Mouse (Mus musculus): Measurements from ENCODE around the gene Dnajc6. TPM values are rescaled to one million over a fixed set of nuclear protein-coding genes. Genes with fewer than 3 reads are reported as not detected.
A peak's percentile ranks its signal among the peaks of the same experiment; 100 is the strongest.

The Dnajc6 gene
- polyA plus RNA-seq (2015; fragmentation: Nextera tagmentation; extraction: Ambion mirVana): 34.1 and 34.2 TPM in 2 replicates

- ATAC-seq (ENCODE audit: low read depth): peak; percentile 67
- peak within 1 kb of the TSS; percentile 63 for H3K4me3 ChIP-seq
These were observed at the start of gene Dnajc6 for GRCm38 (mm10) chr4:101496534-101497237. Dnajc6 (plus strand) TSS chr4:101496648.

GRCm38 (mm10) chr4:101448701-101449100 is 47.7 kb upstream of the Dnajc6 start:
- Histone ChIP-seq H3K27me3 (no peaks in the 10 kb centered on the region), H3K27ac (replicated peaks) (no peak overlapping the region), H3K4me3 (no peak overlapping the region), H3K9ac (no peak overlapping the region), H3K4me1 (replicated peaks) (no peaks in the 10 kb centered on the region), H3K9me3 (no peaks in the 10 kb centered on the region), H3K36me3 (no peaks in the 10 kb centered on the region), H3K4me2 (no peak overlapping the region)
- WGBS: 81% methylated on average over 8 of the region's 8 CpGs
- ATAC-seq (ENCODE audit: low read depth): no peak

More at GRCm38 (mm10) chr4:101496534-101497237, at the start of gene Dnajc6:
- peak within 1 kb of the TSS; percentile 97 for H3K4me2 ChIP-seq
- H3K4me1 ChIP-seq (replicated peaks): peaks cover 20% of the 10 kb centered on the region
- no peaks in the 10 kb centered on the region for H3K9me3 ChIP-seq
- no peak within 1 kb of the TSS for H3K27ac ChIP-seq (replicated peaks)
- WGBS: under 1% methylated on average over 57 of the region's 57 CpGs
- H3K27me3 ChIP-seq: peaks cover 35% of the 10 kb centered on the region
- H3K9ac ChIP-seq: peak within 1 kb of the TSS; percentile 74
- no peaks in the 10 kb centered on the region for H3K36me3 ChIP-seq

GRCm38 (mm10) chr4:101449344-101449743 is 47.1 kb upstream of the Dnajc6 start:
- no peak for ATAC-seq (ENCODE audit: low read depth)
- no peaks in the 10 kb centered on the region for H3K27me3 ChIP-seq
- 82% methylated on average over 7 of the region's 7 CpGs for WGBS
- no peak overlapping the region for H3K4me3 ChIP-seq
- H3K27ac ChIP-seq (replicated peaks): no peak overlapping the region
- no peaks in the 10 kb centered on the region for H3K9me3 ChIP-seq
- no peak overlapping the region for H3K4me2 ChIP-seq
- H3K36me3 ChIP-seq: no peaks in the 10 kb centered on the region
- no peaks in the 10 kb centered on the region for H3K4me1 ChIP-seq (replicated peaks)
- no peak overlapping the region for H3K9ac ChIP-seq

DNA sequence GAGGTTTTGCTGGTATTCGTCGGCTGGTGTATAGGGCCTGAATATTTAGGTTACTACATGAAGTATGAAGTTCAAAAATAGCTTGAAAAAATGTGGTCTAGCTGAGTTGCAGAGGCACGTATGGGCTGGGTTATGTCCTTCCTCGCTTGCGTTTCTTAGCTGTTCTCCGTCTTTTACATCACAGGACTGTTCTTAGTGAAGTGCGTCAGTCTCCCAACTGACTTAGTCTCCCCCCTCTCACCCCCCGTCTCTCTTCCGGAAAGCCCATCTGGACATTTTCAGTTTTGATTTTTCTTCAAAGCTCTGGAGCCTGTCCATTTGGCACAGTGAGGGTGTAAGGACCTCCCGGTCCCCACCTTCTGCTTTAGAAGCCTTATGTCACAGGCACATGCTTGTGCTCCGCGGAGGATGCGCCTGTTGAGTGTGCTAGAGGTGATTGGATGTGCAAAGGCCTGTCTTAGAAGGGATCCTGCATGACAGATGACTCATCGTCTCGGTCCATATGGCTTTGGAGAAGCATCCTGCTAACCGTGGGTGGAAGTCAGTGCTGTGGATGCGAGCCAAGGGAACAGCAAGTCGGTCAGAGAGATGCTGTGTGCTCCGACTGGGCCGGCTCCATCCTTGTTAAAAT is 46.2 kb upstream of the Dnajc6 start:
- Histone ChIP-seq H3K9me3 (no peaks in the 10 kb centered on the region), H3K9ac (no peak overlapping the region), H3K4me1 (replicated peaks) (no peaks in the 10 kb centered on the region), H3K27me3 (no peaks in the 10 kb centered on the region), H3K4me2 (no peak overlapping the region), H3K27ac (replicated peaks) (no peak overlapping the region), H3K36me3 (no peaks in the 10 kb centered on the region), H3K4me3 (no peak overlapping the region)
- ATAC-seq (ENCODE audit: low read depth): no peak
- 86% methylated on average over 20 of the region's 20 CpGs for WGBS

- Histone ChIP-seq H3K9ac (no peak overlapping the region), H3K9me3 (no peaks in the 10 kb centered on the region), H3K27me3 (no peaks in the 10 kb centered on the region), H3K36me3 (no peaks in the 10 kb centered on the region), H3K4me1 (replicated peaks) (no peaks in the 10 kb centered on the region), H3K4me2 (no peak overlapping the region), H3K27ac (replicated peaks) (no peak overlapping the region), H3K4me3 (no peak overlapping the region)
- WGBS: 82% methylated on average over 4 of the region's 4 CpGs
- ATAC-seq (ENCODE audit: low read depth): no peak
These were observed 45.4 kb upstream of the Dnajc6 start for GRCm38 (mm10) chr4:101451089-101451488.

DNA sequence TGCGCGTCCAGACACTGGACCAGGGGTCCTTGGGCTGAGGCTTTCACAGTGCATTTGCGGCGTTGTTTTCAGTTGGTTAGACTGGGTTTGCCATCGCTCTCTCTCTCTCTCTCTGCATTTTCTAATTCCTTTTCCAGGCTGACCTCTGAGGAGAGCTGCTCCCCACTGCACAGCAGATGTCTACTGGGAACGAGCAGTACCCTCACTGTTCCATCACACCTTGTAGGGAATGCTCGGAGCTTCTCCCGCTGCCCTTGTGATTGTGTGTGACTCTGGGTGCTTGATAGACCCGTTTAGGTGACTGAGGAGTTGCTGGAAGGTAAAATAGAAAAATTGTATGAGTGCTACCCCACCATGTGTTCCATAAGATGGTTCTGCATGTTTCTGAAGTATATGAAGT is 43.6 kb upstream of the Dnajc6 start:
- 93% methylated on average over 9 of the region's 9 CpGs for WGBS
- no peak for ATAC-seq (ENCODE audit: low read depth)
- H3K4me3 ChIP-seq: no peak overlapping the region
- no peak overlapping the region for H3K27ac ChIP-seq (replicated peaks)
- no peaks in the 10 kb centered on the region for H3K9me3 ChIP-seq
- no peak overlapping the region for H3K4me2 ChIP-seq
- H3K4me1 ChIP-seq (replicated peaks): no peaks in the 10 kb centered on the region
- H3K9ac ChIP-seq: no peak overlapping the region
- no peaks in the 10 kb centered on the region for H3K36me3 ChIP-seq
- H3K27me3 ChIP-seq: no peaks in the 10 kb centered on the region

GRCm38 (mm10) chr4:101457176-101457575 is 39.3 kb upstream of the Dnajc6 start:
- H3K36me3 ChIP-seq: no peaks in the 10 kb centered on the region
- no peaks in the 10 kb centered on the region for H3K27me3 ChIP-seq
- H3K9ac ChIP-seq: no peak overlapping the region
- WGBS: 91% methylated on average over 8 of the region's 8 CpGs
- no peaks in the 10 kb centered on the region for H3K9me3 ChIP-seq
- H3K4me3 ChIP-seq: no peak overlapping the region
- no peak for ATAC-seq (ENCODE audit: low read depth)
- H3K4me1 ChIP-seq (replicated peaks): no peaks in the 10 kb centered on the region
- H3K27ac ChIP-seq (replicated peaks): no peak overlapping the region
- no peak overlapping the region for H3K4me2 ChIP-seq

- WGBS: 64% methylated on average over 2 of the region's 2 CpGs
- ATAC-seq (ENCODE audit: low read depth): no peak
- H3K4me3 ChIP-seq: no peak overlapping the region
- H3K9ac ChIP-seq: no peak overlapping the region
- H3K4me1 ChIP-seq (replicated peaks): no peaks in the 10 kb centered on the region
- no peaks in the 10 kb centered on the region for H3K27me3 ChIP-seq
- no peaks in the 10 kb centered on the region for H3K36me3 ChIP-seq
- no peak overlapping the region for H3K27ac ChIP-seq (replicated peaks)
- H3K9me3 ChIP-seq: no peaks in the 10 kb centered on the region
- no peak overlapping the region for H3K4me2 ChIP-seq
These were observed 38.1 kb upstream of the Dnajc6 start for GRCm38 (mm10) chr4:101458341-101458740.

DNA sequence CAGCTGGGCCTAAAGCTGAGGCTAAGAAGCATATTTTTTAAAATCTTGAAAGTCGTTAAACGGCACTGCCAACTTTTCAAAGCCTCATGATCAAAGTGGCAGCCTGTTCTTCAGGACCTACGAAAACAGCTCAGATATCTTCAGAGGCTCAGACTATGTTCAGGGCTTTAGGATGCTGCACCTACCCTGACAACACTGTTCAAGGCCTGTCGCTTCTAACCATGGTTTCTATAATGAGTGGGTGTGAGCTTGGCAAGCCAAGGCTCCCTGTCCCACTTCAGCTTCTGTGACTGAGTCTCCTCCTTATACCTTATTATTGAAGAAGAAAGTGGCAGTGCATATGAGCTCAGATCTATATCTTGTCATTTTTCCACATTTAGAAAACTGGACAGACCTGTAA is 37.1 kb upstream of the Dnajc6 start:
- Histone ChIP-seq H3K4me3 (no peak overlapping the region), H3K36me3 (no peaks in the 10 kb centered on the region), H3K9me3 (no peaks in the 10 kb centered on the region), H3K4me1 (replicated peaks) (no peaks in the 10 kb centered on the region), H3K9ac (no peak overlapping the region), H3K4me2 (no peak overlapping the region), H3K27ac (replicated peaks) (no peak overlapping the region), H3K27me3 (no peaks in the 10 kb centered on the region)
- whole genome bisulfite sequencing: 92% methylated on average over 4 of the region's 4 CpGs
- ATAC-seq (ENCODE audit: low read depth): no peak

GRCm38 (mm10) chr4:101460114-101460513 is 36.3 kb upstream of the Dnajc6 start:
- no peaks in the 10 kb centered on the region for H3K36me3 ChIP-seq
- no peaks in the 10 kb centered on the region for H3K4me1 ChIP-seq (replicated peaks)
- ATAC-seq (ENCODE audit: low read depth): no peak
- no peaks in the 10 kb centered on the region for H3K27me3 ChIP-seq
- WGBS: 85% methylated on average over 1 of the region's 1 CpGs
- H3K27ac ChIP-seq (replicated peaks): no peak overlapping the region
- H3K9me3 ChIP-seq: no peaks in the 10 kb centered on the region
- no peak overlapping the region for H3K9ac ChIP-seq
- no peak overlapping the region for H3K4me2 ChIP-seq
- H3K4me3 ChIP-seq: no peak overlapping the region

GRCm38 (mm10) chr4:101462065-101462464 is 34.4 kb upstream of the Dnajc6 start:
- H3K9me3 ChIP-seq: no peaks in the 10 kb centered on the region
- H3K36me3 ChIP-seq: no peaks in the 10 kb centered on the region
- ATAC-seq (ENCODE audit: low read depth): no peak
- 79% methylated on average over 2 of the region's 2 CpGs for WGBS
- no peak overlapping the region for H3K4me2 ChIP-seq
- no peak overlapping the region for H3K9ac ChIP-seq
- no peaks in the 10 kb centered on the region for H3K27me3 ChIP-seq
- H3K4me1 ChIP-seq (replicated peaks): no peaks in the 10 kb centered on the region
- no peak overlapping the region for H3K4me3 ChIP-seq
- H3K27ac ChIP-seq (replicated peaks): no peak overlapping the region

DNA sequence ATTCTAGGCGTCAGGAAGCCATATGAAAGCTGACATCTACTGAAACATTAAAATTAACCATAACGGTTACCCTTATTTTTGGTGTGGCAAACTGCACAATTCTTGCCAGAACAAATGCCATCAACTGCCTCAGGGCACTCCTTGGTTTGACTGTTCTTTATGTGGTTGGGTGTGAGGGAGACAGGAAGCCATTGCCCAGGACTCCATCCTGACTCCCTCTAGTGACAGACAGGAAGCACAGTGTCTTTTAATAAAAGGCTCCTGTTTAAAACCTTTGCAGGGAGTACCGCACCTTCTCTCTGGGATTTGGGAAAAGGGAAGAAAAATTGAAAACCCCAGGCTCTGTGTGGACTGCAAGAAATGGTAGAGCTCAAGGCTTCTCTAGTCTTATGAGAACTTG is 30.2 kb upstream of the Dnajc6 start:
- ATAC-seq (ENCODE audit: low read depth): no peak
- Histone ChIP-seq H3K4me2 (no peak overlapping the region), H3K27ac (replicated peaks) (no peak overlapping the region), H3K9me3 (no peaks in the 10 kb centered on the region), H3K27me3 (no peaks in the 10 kb centered on the region), H3K36me3 (no peaks in the 10 kb centered on the region), H3K4me3 (no peak overlapping the region), H3K4me1 (replicated peaks) (no peaks in the 10 kb centered on the region), H3K9ac (no peak overlapping the region)
- WGBS: 89% methylated on average over 3 of the region's 3 CpGs

- Histone ChIP-seq H3K9ac (no peak overlapping the region), H3K4me1 (replicated peaks) (no peaks in the 10 kb centered on the region), H3K4me3 (no peak overlapping the region), H3K27ac (replicated peaks) (no peak overlapping the region), H3K9me3 (no peaks in the 10 kb centered on the region), H3K27me3 (no peaks in the 10 kb centered on the region), H3K36me3 (no peaks in the 10 kb centered on the region), H3K4me2 (no peak overlapping the region)
- WGBS: 86% methylated on average over 5 of the region's 5 CpGs
- ATAC-seq (ENCODE audit: low read depth): no peak
These were observed 27.2 kb upstream of the Dnajc6 start for GRCm38 (mm10) chr4:101469242-101469641.
